Mouse (Mus musculus) testis, adult 2 months (tissue): Measurements from ENCODE around the gene Cc2d1a.

Experiments
- CTCF ChIP-seq: fragments of 200-500 bp; IDR thresholded peaks from 2 replicates; pipeline ENCODE4 v1.5.1; 2012; ENCODE audit warnings: low read depth, mild to moderate bottlenecking, inconsistent platforms, low read length, moderate library complexity; ENCODE audit not compliant: control insufficient read depth, insufficient read depth, insufficient replicate concordance
- POLR2A ChIP-seq: fragments of 200-500 bp; IDR thresholded peaks from 2 replicates; pipeline ENCODE4 v1.6.1; 2012; ENCODE audit warnings: low read depth, mild to moderate bottlenecking, inconsistent platforms, low read length, moderate library complexity; ENCODE audit not compliant: control insufficient read depth

DNA sequence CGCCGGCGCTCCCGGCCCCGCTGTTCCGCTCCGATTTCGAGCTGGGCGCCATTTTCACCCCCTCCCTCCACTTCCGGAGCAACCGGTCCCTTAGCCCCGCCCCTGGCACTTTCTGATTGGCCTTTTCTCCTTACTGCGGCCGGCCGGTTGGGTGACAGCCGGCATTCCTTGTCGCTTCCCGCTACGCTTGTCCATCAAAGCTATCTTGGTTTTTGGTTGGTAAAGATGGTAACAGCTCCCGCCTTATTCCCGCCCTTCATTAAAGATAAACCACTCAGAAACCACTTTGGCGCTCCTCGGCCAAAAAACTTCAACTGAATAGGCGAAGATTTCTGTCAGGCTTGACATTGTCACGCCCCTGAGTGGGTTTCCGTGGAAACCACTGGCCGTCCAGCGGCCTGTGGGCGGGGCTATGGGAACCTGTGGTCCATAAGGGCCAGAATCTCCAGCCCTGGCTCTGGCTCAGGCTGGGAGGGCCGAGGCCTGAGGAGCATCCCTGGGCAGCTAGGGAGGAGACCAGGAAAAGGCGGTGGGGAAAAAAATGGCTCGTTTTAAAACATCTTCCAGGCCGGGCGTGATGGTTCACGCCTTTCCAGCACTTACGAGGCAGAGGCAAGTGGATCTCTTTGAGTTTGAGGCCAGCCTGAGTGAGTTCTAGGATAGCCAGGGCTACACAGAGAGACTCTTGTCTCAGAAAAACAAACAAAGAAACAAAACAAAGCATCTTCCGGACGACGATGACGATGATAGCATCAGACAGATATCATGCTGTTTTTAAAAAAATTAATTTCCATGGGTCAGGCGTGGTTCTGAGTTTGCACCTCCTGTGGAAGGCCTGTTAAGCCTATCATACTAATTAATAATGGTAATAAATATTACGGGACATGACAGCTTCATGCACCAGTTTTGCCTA, 42.8 kb downstream of the Cc2d1a start, which contains the start of gene Dcaf15:
- TF ChIP-seq CTCF (no peak), POLR2A (peak; percentile 57)
